Mouse (Mus musculus) splenic B cell, adult 2 months (primary cell): ENCODE measurements around the gene Syt13.
A peak's percentile ranks its signal among the peaks of the same experiment; 100 is the strongest.

Experiments used
- DNase-seq: peaks from one replicate; pipeline ENCODE4 v3.0.0-alpha.2; 2011; ENCODE audit warnings: low read depth, low spot score
- H3K27me3 ChIP-seq: 2 replicates; pipeline ENCODE4 v1.6.1; 2012; ENCODE audit warnings: mild to moderate bottlenecking, low read length, moderate library complexity, mixed read lengths; ENCODE audit not compliant: control insufficient read depth, poor library complexity, insufficient read depth, severe bottlenecking
- H3K36me3 ChIP-seq: 2 replicates; pipeline ENCODE4 v1.6.1; 2012; ENCODE audit warnings: mild to moderate bottlenecking, low read length, moderate library complexity, mixed read lengths; ENCODE audit not compliant: control insufficient read depth, poor library complexity, insufficient read depth, severe bottlenecking

The Syt13 gene

DNA sequence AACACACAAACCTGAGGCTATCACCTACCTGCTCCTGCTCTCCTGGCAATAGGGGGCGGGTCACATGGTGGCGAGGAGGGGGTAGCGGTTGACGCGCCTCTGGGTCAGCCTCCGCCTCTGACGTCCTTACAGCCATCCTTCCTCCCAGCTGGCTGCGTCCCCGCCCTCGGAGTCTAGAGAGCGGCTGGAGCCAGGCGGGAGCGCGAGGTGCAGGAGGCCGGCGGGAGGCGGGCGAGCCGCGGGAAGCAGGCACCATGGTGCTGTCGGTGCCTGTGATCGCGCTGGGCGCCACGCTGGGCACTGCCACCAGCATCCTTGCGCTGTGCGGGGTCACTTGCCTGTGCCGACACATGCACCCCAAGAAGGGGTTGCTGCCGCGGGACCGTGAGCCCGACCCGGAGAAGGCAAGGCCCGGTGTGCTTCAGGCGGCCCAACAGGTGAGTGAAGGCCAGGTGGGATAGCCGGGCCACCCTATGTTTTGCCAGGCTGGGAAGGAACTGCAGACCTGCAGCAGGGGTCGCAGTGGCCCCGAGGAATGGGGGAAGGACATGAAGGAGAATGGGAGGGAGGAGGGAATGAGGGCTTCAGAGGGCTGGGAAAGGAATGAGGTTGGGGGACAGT lies at the start of gene Syt13:
Syt13 (plus strand) TSS at position 166 of the 621 bp plus-strand sequence.
- DNase-seq: no peak
- no peaks in the 10 kb centered on the region; the same call in 1 of the 2 replicates for H3K27me3 ChIP-seq
- no peaks in the 10 kb centered on the region for H3K36me3 ChIP-seq

DNA sequence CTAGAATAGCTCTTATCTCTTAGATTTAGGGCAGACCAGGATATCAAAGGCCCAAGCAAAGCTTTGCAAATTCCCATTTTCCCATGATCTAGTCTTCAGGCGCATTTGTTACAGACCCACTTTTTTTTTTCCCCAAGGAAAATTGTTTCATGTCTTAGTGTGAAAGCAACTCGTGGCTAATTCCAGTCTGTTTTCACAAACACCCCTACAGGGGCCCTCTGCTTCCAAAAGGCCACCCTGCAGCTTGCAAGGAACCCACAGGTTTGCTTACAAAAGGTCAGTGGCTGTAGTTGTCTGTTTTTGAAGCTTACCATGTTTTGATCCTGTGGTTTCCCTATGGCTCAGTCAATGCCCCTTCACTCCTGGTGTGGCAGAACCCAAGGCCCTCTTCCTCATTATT lies 48.3 kb upstream of the Syt13 start:
- Histone ChIP-seq H3K36me3 (no peaks in the 10 kb centered on the region), H3K27me3 (no peaks in the 10 kb centered on the region)
- no peak for DNase-seq

DNA sequence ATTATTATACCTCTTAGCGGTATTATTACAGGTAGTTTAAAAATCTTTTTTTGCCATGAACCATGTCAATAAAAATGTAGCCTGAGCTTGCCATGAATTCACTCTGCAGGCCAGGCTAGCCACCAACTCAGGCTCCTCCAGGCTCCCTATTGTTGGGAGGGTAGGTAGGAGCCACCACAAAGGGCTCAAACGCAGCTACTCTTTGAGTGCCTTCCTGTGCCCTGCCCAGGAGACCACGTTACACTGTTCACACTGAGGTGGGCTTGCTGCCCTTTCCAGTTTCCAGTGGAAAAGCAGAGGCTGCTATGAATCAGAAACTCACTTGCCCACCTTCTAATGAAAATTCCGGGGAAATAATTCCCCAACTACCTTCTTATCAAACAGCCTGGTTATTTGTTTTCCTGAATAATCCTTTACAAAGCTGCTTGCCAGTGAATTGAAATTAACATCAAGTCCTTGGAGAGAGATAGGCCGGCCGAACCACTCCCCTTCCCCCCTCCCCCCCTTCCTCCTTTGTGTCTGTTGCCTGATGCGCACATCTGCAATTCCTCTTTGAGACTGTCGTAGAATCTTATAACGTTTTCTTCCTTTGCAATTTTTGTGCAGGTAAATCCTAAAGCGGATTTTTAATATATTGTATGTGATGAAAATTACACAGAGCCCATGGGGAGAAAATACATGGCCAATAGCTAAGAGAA lies 44.6 kb upstream of the Syt13 start:
- no peak for DNase-seq
- Histone ChIP-seq H3K27me3 (no peaks in the 10 kb centered on the region), H3K36me3 (no peaks in the 10 kb centered on the region)

DNA sequence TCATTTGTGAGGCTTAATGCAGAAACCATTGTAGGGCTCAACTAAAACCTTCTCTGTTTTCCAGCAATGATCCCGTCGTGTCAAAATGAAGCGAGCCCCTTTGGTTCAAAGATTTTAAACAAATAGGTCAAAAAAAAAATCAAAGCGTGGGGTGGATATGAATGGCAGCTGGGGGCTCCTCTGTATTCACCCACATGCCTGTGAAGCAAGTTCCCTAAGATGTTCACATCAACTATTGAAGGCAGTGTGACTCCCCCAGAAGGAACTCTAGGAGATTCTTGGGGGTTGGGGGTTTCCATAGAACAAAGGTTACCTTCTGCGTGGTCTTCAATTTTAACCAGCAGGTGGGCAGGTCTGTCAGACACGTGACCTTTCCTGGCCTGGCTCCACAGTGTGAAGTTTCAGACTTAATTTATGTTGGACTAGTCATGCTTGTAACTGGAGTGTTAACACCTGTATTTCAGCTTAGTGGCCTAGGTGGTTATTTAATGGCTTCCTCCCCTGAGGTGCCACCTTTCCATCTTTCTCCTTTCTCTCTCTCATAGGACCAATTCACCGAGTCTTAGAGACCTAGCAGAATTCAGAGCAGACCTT lies 43.7 kb upstream of the Syt13 start:
- no peaks in the 10 kb centered on the region for H3K27me3 ChIP-seq
- no peaks in the 10 kb centered on the region for H3K36me3 ChIP-seq
- no peak for DNase-seq

DNA sequence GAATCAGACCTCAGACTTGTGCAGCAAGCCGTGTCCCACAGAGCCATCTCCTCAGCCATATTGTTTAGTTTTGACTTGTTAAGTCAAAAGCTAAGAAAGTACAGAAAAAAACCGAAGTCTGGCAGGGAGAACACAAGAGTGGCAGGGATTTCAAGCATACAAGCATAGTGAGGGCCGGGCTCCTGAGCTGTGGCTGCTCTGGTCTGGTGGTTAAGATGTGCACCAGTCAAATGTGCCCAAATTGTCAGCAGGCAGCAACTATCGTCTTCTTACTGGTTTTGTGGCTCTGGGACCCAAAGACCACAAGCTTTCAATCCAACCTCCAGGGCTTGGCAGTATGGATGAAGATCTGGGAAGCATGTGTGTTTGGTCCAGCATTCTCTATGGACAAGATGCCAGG lies 42.2 kb upstream of the Syt13 start:
- H3K27me3 ChIP-seq: no peaks in the 10 kb centered on the region
- DNase-seq: no peak
- no peaks in the 10 kb centered on the region for H3K36me3 ChIP-seq

DNA sequence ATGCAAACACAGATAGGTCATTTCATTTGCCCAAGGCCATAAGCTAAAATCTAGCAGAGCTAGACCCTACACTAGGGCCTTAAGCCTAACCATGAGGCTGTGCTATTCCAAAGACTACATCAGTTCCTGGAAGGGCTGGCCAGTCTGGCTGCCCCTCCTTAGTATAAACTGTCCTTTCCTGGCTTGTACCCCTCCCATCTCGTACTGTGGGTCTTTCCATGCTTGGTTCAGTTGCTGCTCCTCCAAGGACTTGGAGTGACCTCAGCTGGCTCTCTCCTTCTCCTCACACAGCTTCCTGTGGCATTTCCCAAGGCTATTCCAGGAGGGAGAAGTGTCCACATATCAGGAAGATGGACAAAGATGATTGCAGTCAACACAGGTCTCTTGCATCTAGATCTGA lies 40.3 kb upstream of the Syt13 start:
- no peak for DNase-seq
- no peaks in the 10 kb centered on the region for H3K36me3 ChIP-seq
- no peaks in the 10 kb centered on the region for H3K27me3 ChIP-seq

DNA sequence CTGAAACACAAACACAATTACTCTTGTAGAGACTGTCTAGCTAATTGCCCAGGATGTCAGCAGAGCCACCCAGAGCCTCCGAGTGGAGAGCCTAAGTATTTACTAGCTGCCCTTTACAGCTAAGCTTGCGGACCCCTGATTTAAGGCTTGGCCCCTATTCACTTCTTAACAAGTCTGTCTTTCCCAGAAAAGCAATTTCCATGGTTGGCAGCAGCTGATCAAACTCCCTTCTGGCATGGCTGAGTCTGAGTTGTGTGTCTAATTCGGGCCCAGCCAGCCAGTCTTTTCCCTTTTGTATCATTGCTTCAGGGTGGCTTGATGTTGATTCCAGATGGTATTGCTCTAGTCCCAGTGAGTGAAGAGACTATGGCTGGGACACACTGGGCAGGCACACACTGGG lies 37.4 kb upstream of the Syt13 start:
- Histone ChIP-seq H3K27me3 (no peaks in the 10 kb centered on the region), H3K36me3 (no peaks in the 10 kb centered on the region)
- no peak for DNase-seq

DNA sequence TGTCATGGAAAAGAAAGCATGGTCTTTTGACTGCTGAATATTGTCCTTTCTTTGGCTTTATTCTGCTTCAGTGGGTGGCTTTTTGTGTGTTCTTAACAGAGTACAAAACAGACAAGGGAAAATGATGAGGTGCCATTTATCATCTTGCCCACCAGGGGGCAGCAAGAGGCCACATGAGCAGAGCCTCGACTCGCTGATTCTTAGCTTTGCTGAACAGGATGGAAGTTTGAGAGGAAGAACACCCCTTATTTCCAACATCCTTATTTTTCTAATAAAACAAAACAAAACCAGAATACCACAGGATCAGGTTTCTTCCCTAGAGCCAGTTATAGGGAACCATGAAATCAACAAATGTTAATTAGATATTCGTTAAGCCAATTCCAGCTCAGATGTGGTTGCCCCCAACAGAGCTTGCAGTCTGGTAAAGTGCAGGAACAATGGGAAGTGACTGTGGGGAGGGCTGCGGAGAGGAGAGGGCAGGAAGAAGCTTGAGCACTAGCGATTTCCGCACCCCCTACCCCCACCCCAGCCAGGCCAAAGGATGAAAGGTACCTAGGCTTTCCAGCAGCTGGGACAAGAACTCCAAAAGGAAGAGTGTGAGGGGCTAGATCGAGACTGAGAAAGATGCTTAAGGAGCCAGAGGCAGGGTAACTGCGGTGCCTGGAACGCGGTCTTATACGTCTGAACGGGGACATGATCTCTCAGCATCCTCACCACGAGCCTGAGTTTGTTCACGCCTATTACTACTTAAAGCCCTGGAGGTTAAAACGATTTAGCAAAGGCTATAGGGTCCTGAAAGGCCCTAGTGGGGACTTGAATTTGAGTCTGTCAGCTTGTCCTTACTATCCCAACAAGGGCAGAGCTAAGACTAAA lies 31.6 kb upstream of the Syt13 start:
- Histone ChIP-seq H3K36me3 (no peaks in the 10 kb centered on the region), H3K27me3 (no peaks in the 10 kb centered on the region)
- peak; percentile 61 for DNase-seq

DNA sequence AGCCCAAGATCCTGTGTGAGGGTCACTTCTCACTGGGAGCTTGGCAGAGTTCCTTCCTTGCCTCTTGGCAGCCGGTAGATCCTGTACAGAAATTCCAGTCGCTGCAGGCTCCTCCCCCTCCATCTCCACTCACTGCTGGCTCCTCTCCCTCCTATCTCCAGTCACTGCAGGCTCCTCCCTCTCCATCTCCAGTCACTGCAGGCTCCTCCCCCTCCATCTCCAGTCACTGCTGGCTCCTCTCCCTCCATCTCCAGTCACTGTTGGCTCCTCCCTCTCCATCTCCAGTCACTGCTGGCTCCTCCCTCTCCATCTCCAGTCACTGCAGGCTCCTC lies 31.0 kb upstream of the Syt13 start:
- DNase-seq: no peak
- no peaks in the 10 kb centered on the region for H3K27me3 ChIP-seq
- no peaks in the 10 kb centered on the region for H3K36me3 ChIP-seq

DNA sequence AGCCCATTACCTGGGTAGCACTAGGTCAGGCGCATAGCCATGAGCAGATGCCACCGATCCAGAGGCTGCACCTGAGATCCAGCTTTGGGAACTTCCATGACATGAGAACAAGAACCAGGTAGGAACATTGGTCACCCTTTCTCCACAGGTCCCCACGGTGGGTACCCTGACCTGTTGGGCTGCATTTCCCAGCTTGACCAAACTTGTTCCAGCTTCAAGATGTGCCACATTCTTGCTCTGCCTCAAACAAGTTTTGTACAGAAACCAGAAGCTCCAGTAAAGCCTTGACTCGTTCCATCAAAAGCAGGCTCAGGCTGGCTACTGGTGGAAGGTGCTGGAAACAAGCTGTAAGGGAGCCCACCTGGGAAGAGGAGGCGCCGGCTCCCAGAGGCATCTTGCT lies 29.9 kb upstream of the Syt13 start:
- Histone ChIP-seq H3K27me3 (no peaks in the 10 kb centered on the region), H3K36me3 (no peaks in the 10 kb centered on the region)
- DNase-seq: no peak

DNA sequence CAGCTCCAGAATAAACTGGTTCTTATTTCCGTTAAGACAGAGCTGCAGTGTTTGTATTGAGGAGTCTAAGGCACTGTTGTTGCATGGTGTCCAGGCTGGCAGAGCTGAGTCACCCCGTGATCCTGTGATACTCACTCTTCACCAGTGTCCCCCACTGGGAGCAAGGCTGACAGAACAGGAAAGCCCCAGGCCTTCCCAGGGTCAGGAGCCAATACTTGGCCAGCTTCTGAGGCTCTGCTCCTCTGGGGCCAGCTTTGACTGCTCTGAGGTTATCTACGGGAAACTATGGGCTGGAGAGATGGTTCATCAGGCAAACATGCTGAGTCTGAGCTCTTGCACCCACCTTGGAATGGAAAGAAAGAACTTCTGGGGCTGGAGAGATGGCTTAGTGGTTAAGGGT lies 28.0 kb upstream of the Syt13 start:
- no peak for DNase-seq
- H3K27me3 ChIP-seq: no peaks in the 10 kb centered on the region
- H3K36me3 ChIP-seq: no peaks in the 10 kb centered on the region

DNA sequence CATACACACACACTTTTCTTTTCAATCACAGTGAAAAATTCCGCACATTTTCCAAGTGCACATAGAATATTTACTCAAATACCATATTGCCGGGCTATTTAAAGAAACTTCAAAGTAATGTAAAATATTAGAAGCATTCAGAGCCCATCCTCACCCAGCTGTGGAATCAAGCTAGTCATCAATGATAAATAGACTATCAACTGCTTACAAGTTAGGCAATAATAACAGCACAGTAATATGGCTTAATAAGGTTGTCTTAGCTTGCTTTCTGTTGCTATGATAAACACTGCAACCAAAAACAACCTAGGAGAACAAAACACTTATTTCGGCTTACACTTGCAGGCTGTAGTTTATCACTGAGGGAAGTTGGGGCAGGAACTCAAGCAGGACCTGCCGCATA lies 22.4 kb upstream of the Syt13 start:
- H3K36me3 ChIP-seq: no peaks in the 10 kb centered on the region
- no peak for DNase-seq
- no peaks in the 10 kb centered on the region for H3K27me3 ChIP-seq

DNA sequence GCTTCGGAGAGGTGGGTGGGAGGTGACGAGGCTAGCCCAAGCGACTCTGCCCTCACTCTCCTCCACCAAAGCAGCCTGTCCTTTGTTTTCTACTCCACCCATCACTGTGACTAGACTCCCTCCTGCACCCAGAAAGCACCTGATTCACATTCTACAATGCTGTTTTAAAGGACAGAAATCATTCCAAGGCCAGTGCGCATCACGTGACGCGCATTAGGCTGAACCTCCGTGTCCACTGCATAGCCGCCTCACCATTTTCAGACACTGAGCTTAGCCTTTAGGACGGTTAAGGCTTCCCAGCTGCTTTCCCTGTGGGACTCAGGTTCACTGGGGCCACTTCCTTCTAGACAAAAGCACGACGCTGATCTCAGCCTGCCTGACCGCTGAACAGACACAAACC lies 11.2 kb upstream of the Syt13 start:
- no peaks in the 10 kb centered on the region for H3K27me3 ChIP-seq
- no peaks in the 10 kb centered on the region for H3K36me3 ChIP-seq
- no peak for DNase-seq

DNA sequence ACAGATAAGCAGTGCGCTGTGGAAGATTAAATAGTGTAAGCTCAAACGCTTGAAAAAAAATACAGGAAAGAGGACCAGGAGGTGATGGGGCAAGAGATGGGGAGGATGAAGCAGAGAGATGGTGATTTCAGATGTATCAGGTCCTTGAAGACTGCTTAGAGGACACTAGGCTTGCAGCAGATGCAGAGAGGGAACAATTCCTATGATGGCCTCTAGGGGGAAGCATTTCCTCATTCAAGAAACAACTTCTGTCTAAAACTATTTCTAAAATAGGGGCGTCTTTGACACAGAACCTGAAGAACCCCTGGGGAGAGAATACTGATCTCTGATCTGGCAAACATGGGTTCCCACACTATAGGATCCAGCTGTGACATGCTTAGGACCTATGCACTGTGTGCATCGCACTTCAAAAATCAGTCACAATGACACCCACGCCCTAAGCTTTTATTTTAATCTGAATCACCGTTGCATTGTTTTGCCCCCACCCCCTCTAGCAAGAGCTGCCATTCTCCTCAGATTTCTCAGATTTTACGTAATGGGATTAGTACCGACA lies 10.5 kb upstream of the Syt13 start:
- no peaks in the 10 kb centered on the region for H3K36me3 ChIP-seq
- H3K27me3 ChIP-seq: no peaks in the 10 kb centered on the region
- peak; percentile 73 for DNase-seq

DNA sequence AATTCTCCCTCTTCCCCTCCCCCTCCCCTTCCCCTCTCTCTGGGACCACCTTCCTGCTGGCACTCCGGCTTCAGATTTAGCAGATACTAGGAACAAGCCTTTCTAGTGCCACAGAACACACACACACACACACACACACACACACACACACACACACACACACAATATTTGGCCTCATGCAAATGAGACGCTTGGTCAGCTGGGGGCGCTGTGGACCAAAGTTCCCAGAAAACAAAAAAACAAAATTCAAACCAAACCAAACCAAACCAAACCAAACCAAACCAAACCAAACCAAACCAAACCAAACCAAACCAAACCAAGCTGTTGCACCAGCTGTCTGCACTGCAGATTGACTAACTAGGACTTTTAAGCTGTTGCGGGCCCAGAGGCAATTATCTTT lies 4.5 kb upstream of the Syt13 start:
- no peaks in the 10 kb centered on the region for H3K36me3 ChIP-seq
- DNase-seq: no peak
- H3K27me3 ChIP-seq: no peaks in the 10 kb centered on the region; the same call in 1 of the 2 replicates
